Mouse (Mus musculus): ENCODE results near the gene Klhl35. TPM values are rescaled to one million over a fixed set of nuclear protein-coding genes. Genes with fewer than 3 reads are reported as not detected.

Klhl35 gene
- total RNA-seq, 2 experiments from 2014 or later, result 2.8 to 3.3 TPM

GRCm38 (mm10) chr7:99449751-99450150, 16.1 kb upstream of the Klhl35 start:
- intact Hi-C loops (cut with DNase I), result loop anchor here (1.0 to 10.0 kb wide), 3 partner anchors 74 to 275 kb away; no protein-coding TSS in a partner anchor
- no peak for DNase-seq (ENCODE audit: low spot score in 2 of 2)

- intact Hi-C loops (cut with DNase I), result loop anchor here (1.0 to 10.0 kb wide), 3 partner anchors 75 to 276 kb away; no protein-coding TSS in a partner anchor
- DNase-seq (ENCODE audit: low spot score in 2 of 2), result peak; percentile 84 to 86
Observed at GRCm38 (mm10) chr7:99450703-99451102, 15.1 kb upstream of the Klhl35 start.

GRCm38 (mm10) chr7:99452859-99453258, 12.9 kb upstream of the Klhl35 start:
- no peak for DNase-seq (ENCODE audit: low spot score in 2 of 2)
- intact Hi-C loops (cut with DNase I), result loop anchor here (5.0 to 10.0 kb wide), 2 partner anchors 121 to 278 kb away; no protein-coding TSS in a partner anchor

- no peak for DNase-seq (ENCODE audit: low spot score in 2 of 2)
- intact Hi-C loops (cut with DNase I), result loop anchor here (5.0 to 10.0 kb wide), 2 partner anchors 122 to 279 kb away; no protein-coding TSS in a partner anchor
Observed at GRCm38 (mm10) chr7:99454044-99454443, 11.8 kb upstream of the Klhl35 start.

- intact Hi-C loops (cut with DNase I), result loop anchor here (10.0 kb wide), 1 partner anchor 284 kb away; no protein-coding TSS in a partner anchor
- DNase-seq (ENCODE audit: low spot score in 2 of 2), result peak; percentile 44 to 82
Observed at GRCm38 (mm10) chr7:99458849-99459248, 7.0 kb upstream of the Klhl35 start.

- intact Hi-C loops (cut with DNase I), result loop anchor here (10.0 kb wide), 1 partner anchor 285 kb away; no protein-coding TSS in a partner anchor
- DNase-seq (ENCODE audit: low spot score in 2 of 2), result peak in 1 of 2 experiments; percentile 78
Observed at GRCm38 (mm10) chr7:99459888-99460652, 5.7 kb upstream of the Klhl35 start.

- no peak for DNase-seq (ENCODE audit: low spot score in 2 of 2)
- intact Hi-C loops (cut with DNase I), result no loop called here
Observed at GRCm38 (mm10) chr7:99463120-99463519, 2.7 kb upstream of the Klhl35 start.

- peak in 1 of 2 experiments; percentile 71 for DNase-seq (ENCODE audit: low spot score in 2 of 2)
- intact Hi-C loops (cut with DNase I), result no loop called here
Observed at GRCm38 (mm10) chr7:99467916-99468282, 2.1 kb downstream of the Klhl35 start.

- DNase-seq (ENCODE audit: low spot score in 2 of 2), result peak; percentile 77 to 87
- intact Hi-C loops (cut with DNase I), result no loop called here
Observed at GRCm38 (mm10) chr7:99468283-99469132, 2.7 kb downstream of the Klhl35 start.

GRCm38 (mm10) chr7:99469680-99470405, 4.0 kb downstream of the Klhl35 start:
- intact Hi-C loops (cut with DNase I), result no loop called here
- DNase-seq (ENCODE audit: low spot score in 2 of 2), result no peak

- DNase-seq (ENCODE audit: low spot score in 2 of 2), result no peak
Observed at GRCm38 (mm10) chr7:99471578-99471977, 5.8 kb downstream of the Klhl35 start.

GRCm38 (mm10) chr7:99473638-99474407, 8.0 kb downstream of the Klhl35 start:
- DNase-seq (ENCODE audit: low spot score in 2 of 2), result no peak
- intact Hi-C loops (cut with DNase I), result no loop called here

More at GRCm38 (mm10) chr7:99471578-99471977, 5.8 kb downstream of the Klhl35 start:
- intact Hi-C loops (cut with DNase I), result no loop called here

- DNase-seq (ENCODE audit: low spot score in 2 of 2), result peak in 1 of 2 experiments; percentile 61
- intact Hi-C loops (cut with DNase I), result no loop called here
Observed at GRCm38 (mm10) chr7:99474836-99475561, 9.2 kb downstream of the Klhl35 start.

- intact Hi-C loops (cut with DNase I), result no loop called here
- no peak for DNase-seq (ENCODE audit: low spot score in 2 of 2)
Observed at GRCm38 (mm10) chr7:99475562-99475911, 9.7 kb downstream of the Klhl35 start.

- no peak for DNase-seq (ENCODE audit: low spot score in 2 of 2)
- intact Hi-C loops (cut with DNase I), result no loop called here
Observed at GRCm38 (mm10) chr7:99476558-99477114, 10.8 kb downstream of the Klhl35 start.

GRCm38 (mm10) chr7:99477235-99477634, 11.4 kb downstream of the Klhl35 start:
- intact Hi-C loops (cut with DNase I), result no loop called here
- DNase-seq (ENCODE audit: low spot score in 2 of 2), result no peak

- no peak for DNase-seq (ENCODE audit: low spot score in 2 of 2)
- intact Hi-C loops (cut with DNase I), result no loop called here
Observed at GRCm38 (mm10) chr7:99482637-99483036, 16.8 kb downstream of the Klhl35 start.
